Mouse (Mus musculus): ENCODE results near the gene Cdk5. TPM values are rescaled to one million over a fixed set of nuclear protein-coding genes. Genes with fewer than 3 reads are reported as not detected.
A peak's percentile ranks its signal among the peaks of the same experiment; 100 is the strongest.

Cdk5 gene
- total and polyA plus RNA-seq, 2 experiments: 10.0 to 38.4 TPM

DNA sequence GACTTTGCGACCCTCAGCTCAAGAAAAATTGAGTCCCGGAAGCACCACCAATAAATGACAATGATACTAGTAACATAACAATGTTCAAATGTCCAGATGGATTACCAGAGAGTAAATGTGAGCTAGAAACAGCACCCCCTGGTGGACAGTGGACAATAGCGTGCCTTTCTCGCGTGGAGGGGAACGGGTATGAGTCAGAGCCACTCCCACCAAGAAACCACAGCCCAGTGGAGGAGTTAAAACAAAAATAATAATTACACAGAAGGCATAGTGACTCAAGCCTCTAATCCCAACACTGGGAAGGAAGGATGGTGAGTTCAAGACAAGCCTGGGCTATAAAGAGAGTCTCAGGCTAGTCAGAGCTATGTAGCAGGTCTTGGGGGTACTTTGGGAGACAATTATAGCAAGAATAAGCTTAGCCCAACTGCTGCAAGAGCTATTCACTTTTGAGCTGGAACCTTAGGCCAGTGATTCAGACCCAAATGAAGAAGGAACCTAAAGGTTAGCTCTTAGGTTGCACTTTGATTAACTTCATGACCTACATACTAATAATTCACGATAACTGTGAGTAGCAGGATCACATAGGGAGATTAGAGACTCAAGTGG lies 29.8 kb downstream of the Cdk5 start, which contains the start of gene Abcb8:
Gene Abcb8, plus strand, starts transcription at position 272 of the 606 bp plus-strand sequence.
- peak; percentile 87 for TF ChIP-seq CTCF (IDR thresholded peaks at IDR 0.05; ENCODE audit: low read depth, low read length)
- no peak for TF ChIP-seq POLR2A (IDR thresholded peaks at IDR 0.05; ENCODE audit: extremely low read depth, insufficient read depth, low read length)
- DNase-seq (ENCODE audit: extremely low read depth, low read depth, low spot score): peak; percentile 55
- Histone ChIP-seq H3K9ac (ENCODE audit: low read depth, low read length) (peak within 1 kb of the TSS; percentile 78), H3K4me1 (ENCODE audit: control insufficient read depth, insufficient read depth, low read length) (peaks cover 2% of the 10 kb centered on the region; the same call in 1 of the 2 replicates), H3K27ac (replicated peaks; ENCODE audit: insufficient read depth, low read depth, low read length) (peak within 1 kb of the TSS; percentile 94), H3K27me3 (ENCODE audit: control insufficient read depth, insufficient read depth, low read length) (no peaks in the 10 kb centered on the region), H3K79me2 (ENCODE audit: control insufficient read depth, insufficient read depth, low read length) (peaks cover 2% of the 10 kb centered on the region; the same call in 1 of the 2 replicates), H3K36me3 (ENCODE audit: control insufficient read depth, insufficient read depth, low read length) (no peaks in the 10 kb centered on the region), H3K4me3 (ENCODE audit: insufficient read depth, low read depth, low read length) (peak within 1 kb of the TSS; percentile 64)
- WGBS: 22% methylated on average over 7 of the region's 7 CpGs

DNA sequence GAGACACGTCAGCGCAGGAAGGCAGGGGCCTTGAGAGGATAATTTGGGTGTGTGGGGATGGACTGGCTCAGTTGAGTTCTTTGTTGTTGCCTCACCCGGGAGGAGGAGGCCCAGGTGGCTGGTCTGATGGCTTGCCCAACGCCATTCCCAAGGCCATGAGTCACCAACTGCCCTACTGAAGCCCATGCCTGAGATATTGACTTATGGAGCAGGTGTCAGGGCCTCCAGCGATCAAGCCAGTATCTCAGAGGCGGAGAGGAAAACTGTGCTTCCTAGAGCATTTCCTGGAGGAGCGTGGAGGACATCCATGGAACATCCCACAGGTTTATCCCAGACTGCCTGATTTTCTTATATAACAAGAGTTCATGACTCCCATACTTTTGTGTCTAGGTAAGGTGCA lies 30.6 kb downstream of the Cdk5 start:
- DNase-seq (ENCODE audit: extremely low read depth, low read depth, low spot score): no peak
- Histone ChIP-seq H3K4me1 (ENCODE audit: control insufficient read depth, insufficient read depth, low read length) (peaks cover 2% of the 10 kb centered on the region; the same call in 1 of the 2 replicates), H3K79me2 (ENCODE audit: control insufficient read depth, insufficient read depth, low read length) (no peaks in the 10 kb centered on the region), H3K9ac (ENCODE audit: low read depth, low read length) (no peak overlapping the region), H3K27ac (replicated peaks; ENCODE audit: insufficient read depth, low read depth, low read length) (no peak overlapping the region), H3K36me3 (ENCODE audit: control insufficient read depth, insufficient read depth, low read length) (no peaks in the 10 kb centered on the region), H3K27me3 (ENCODE audit: control insufficient read depth, insufficient read depth, low read length) (no peaks in the 10 kb centered on the region), H3K4me3 (ENCODE audit: insufficient read depth, low read depth, low read length) (no peak overlapping the region)
- TF ChIP-seq POLR2A (IDR thresholded peaks at IDR 0.05; ENCODE audit: extremely low read depth, insufficient read depth, low read length): no peak
- TF ChIP-seq CTCF (IDR thresholded peaks at IDR 0.05; ENCODE audit: low read depth, low read length): no peak
- WGBS: 70% methylated on average over 7 of the region's 7 CpGs

DNA sequence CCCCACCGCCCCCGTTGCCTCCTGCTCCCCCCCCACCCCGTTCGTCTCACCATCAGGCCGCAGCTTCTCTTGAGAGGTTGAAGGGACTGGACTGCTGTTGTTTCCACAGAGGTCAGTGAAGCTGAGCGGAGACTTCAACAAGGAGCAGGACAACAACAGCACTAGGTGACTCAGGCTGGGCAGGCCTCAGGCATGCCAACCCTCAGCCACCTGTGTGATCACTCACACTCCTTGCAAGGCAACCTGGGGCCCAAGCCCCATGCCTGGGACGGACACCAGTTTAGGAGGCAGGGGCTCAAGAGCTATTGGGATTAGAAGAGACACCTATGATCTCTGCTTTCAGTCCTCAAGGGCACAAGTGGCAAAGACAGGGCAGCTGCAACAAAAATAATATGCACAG lies 31.5 kb downstream of the Cdk5 start, which contains the start of gene Atg9b:
Gene Atg9b, minus strand, starts transcription at position 280 of the 400 bp plus-strand sequence.
- Histone ChIP-seq H3K27ac (replicated peaks; ENCODE audit: insufficient read depth, low read depth, low read length) (no peak within 1 kb of the TSS), H3K4me3 (ENCODE audit: insufficient read depth, low read depth, low read length) (no peak within 1 kb of the TSS), H3K79me2 (ENCODE audit: control insufficient read depth, insufficient read depth, low read length) (no peaks in the 10 kb centered on the region), H3K4me1 (ENCODE audit: control insufficient read depth, insufficient read depth, low read length) (peaks cover 7% of the 10 kb centered on the region; the same call in 1 of the 2 replicates), H3K36me3 (ENCODE audit: control insufficient read depth, insufficient read depth, low read length) (no peaks in the 10 kb centered on the region), H3K9ac (ENCODE audit: low read depth, low read length) (no peak within 1 kb of the TSS), H3K27me3 (ENCODE audit: control insufficient read depth, insufficient read depth, low read length) (no peaks in the 10 kb centered on the region)
- 92% methylated on average over 7 of the region's 7 CpGs for WGBS
- DNase-seq (ENCODE audit: extremely low read depth, low read depth, low spot score): no peak
- no peak for TF ChIP-seq POLR2A (IDR thresholded peaks at IDR 0.05; ENCODE audit: extremely low read depth, insufficient read depth, low read length)
- TF ChIP-seq CTCF (IDR thresholded peaks at IDR 0.05; ENCODE audit: low read depth, low read length): no peak

GRCm38 (mm10) chr5:24389658-24390020 lies 33.7 kb downstream of the Cdk5 start:
- WGBS: 94% methylated on average over 4 of the region's 4 CpGs
- Histone ChIP-seq H3K9ac (ENCODE audit: low read depth, low read length) (no peak overlapping the region), H3K4me3 (ENCODE audit: insufficient read depth, low read depth, low read length) (no peak overlapping the region), H3K27me3 (ENCODE audit: control insufficient read depth, insufficient read depth, low read length) (no peaks in the 10 kb centered on the region), H3K27ac (replicated peaks; ENCODE audit: insufficient read depth, low read depth, low read length) (no peak overlapping the region), H3K79me2 (ENCODE audit: control insufficient read depth, insufficient read depth, low read length) (no peaks in the 10 kb centered on the region), H3K36me3 (ENCODE audit: control insufficient read depth, insufficient read depth, low read length) (no peaks in the 10 kb centered on the region), H3K4me1 (ENCODE audit: control insufficient read depth, insufficient read depth, low read length) (peaks cover 7% of the 10 kb centered on the region; the same call in 1 of the 2 replicates)
- no peak for DNase-seq (ENCODE audit: extremely low read depth, low read depth, low spot score)
- TF ChIP-seq POLR2A (IDR thresholded peaks at IDR 0.05; ENCODE audit: extremely low read depth, insufficient read depth, low read length) (no peak), CTCF (IDR thresholded peaks at IDR 0.05; ENCODE audit: low read depth, low read length) (no peak)

DNA sequence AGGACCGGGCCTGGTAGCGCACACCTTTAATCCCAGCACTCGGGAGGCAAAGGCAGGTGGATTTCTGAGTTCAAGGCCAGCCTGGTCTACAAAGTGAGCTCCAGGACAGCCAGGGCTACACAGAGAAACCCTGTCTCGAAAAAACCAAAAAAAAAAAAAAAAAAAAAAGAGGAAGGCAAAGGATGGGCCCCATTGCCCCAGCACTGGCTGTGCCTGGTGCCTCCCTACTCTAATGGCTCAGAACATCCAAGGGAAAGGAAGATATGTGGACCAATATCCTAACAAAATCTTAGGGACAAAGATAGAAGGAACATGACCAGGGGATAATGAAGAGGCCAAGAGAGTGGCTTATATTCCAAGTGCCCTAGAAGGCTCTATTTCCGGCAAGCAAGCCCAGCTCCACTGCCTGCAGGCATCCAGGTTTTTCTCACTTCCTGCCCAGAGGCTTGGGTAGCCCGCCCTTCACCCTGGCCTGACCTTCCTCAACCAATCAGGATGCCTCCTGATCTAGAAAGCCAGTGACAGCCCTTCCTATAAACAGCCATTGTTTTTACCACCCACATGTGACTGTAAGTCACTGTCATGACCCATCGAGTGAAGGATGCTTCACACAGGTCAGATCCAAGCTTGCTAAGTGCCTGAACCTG lies 34.2 kb downstream of the Cdk5 start:
- Histone ChIP-seq H3K9ac (ENCODE audit: low read depth, low read length) (no peak overlapping the region), H3K27me3 (ENCODE audit: control insufficient read depth, insufficient read depth, low read length) (no peaks in the 10 kb centered on the region), H3K27ac (replicated peaks; ENCODE audit: insufficient read depth, low read depth, low read length) (no peak overlapping the region), H3K79me2 (ENCODE audit: control insufficient read depth, insufficient read depth, low read length) (no peaks in the 10 kb centered on the region), H3K36me3 (ENCODE audit: control insufficient read depth, insufficient read depth, low read length) (no peaks in the 10 kb centered on the region), H3K4me3 (ENCODE audit: insufficient read depth, low read depth, low read length) (no peak overlapping the region), H3K4me1 (ENCODE audit: control insufficient read depth, insufficient read depth, low read length) (peaks cover 7% of the 10 kb centered on the region; the same call in 1 of the 2 replicates)
- no peak for DNase-seq (ENCODE audit: extremely low read depth, low read depth, low spot score)
- WGBS: 70% methylated on average over 7 of the region's 7 CpGs
- no peak for TF ChIP-seq POLR2A (IDR thresholded peaks at IDR 0.05; ENCODE audit: extremely low read depth, insufficient read depth, low read length)
- TF ChIP-seq CTCF (IDR thresholded peaks at IDR 0.05; ENCODE audit: low read depth, low read length): no peak

Measured in liver, adult 2 months (tissue).